Mouse (Mus musculus) cortical plate, adult 2 months (tissue): ENCODE data around the gene Olfr507. TPM values are rescaled to one million over a fixed set of nuclear protein-coding genes. Genes with fewer than 3 reads are reported as not detected.
"Not testable (repeated sequence)": the region's sequence is repeated elsewhere in the genome, so short reads cannot be mapped to it uniquely, and the experiment has no call there.

ENCODE experiments used
- H3K27ac ChIP-seq: fragments of 200-500 bp; 2 replicates; pipeline ENCODE4 v1.5.1; 2012; ENCODE audit warnings: low read length, control low read depth, inconsistent platforms; ENCODE audit not compliant: insufficient read depth
- H3K4me1 ChIP-seq: fragments of 200-500 bp; 2 replicates; pipeline ENCODE4 v1.6.1; 2011; ENCODE audit warnings: low read length; ENCODE audit not compliant: control insufficient read depth, insufficient read depth
- H3K4me3 ChIP-seq: fragments of 200-500 bp; 2 replicates; pipeline ENCODE4 v1.5.1; 2011; ENCODE audit warnings: mild to moderate bottlenecking, low read length, control low read depth; ENCODE audit not compliant: insufficient read depth
- CTCF ChIP-seq: fragments of 200-500 bp; IDR thresholded peaks from 2 replicates; pipeline ENCODE4 v1.5.1; 2011; ENCODE audit warnings: mild to moderate bottlenecking, control low read depth, low read length; ENCODE audit not compliant: insufficient read depth; ENCODE audit errors: extremely low read depth
- POLR2A ChIP-seq: fragments of 200-500 bp; IDR thresholded peaks from 2 replicates; pipeline ENCODE4 v1.6.1; 2011; ENCODE audit warnings: mild to moderate bottlenecking, low read length, control low read depth; ENCODE audit not compliant: insufficient read depth; ENCODE audit errors: extremely low read depth
- polyA plus RNA-seq: library from polyadenylated mRNA; depleted of rRNA; stranded (reverse); fragments of >200 nt; gene quantifications from 2 replicates; pipeline ENCODE4 v1.2.3, GENCODE M21; 2012; rRNA removed

Gene Olfr507
- not detected in 2 replicates for polyA plus RNA-seq

DNA sequence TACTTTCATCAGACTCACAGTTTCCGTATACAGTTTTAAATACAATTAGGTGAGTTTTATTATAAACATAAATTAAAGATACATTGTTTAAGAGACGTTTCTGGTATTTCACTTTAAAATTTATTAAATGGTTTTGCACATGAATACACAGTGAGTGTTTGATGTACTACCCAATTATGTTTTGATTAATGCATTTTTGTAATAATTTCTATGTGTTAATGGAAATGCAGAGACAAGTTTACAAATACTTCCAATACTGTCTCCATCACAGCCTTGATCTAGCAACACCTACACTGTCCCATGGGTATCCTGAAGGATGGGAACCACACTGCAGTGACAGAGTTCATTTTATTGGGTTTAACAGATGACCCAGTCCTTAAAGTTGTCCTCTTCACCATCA lies at the start of gene Olfr507:
Gene Olfr507, plus strand, starts transcription at position 301 of the 400 bp plus-strand sequence.
- TF ChIP-seq CTCF (no peak), POLR2A (no peak)
- Histone ChIP-seq H3K4me3 (no peak within 1 kb of the TSS), H3K4me1 (no peaks in the 10 kb centered on the region), H3K27ac (no peak within 1 kb of the TSS)

DNA sequence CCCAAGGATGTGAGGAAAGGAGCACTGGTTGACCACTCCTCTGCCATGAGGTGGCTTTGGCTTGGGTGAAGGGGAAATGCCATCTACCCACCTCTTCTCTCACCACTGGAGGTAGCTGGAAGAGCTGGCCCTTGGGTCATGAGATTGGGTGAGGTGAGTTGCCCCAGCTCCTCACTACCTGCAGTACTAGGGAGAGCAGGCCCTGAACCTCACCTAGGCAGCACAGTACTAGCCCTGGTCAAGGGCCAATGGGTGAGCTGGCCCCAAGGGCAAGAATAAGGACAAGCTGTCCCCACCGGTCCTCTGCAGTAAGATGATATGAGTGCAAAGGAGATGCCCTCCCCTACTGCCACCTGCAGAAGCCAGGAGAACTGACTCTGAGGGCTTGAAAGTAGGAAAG lies 31.8 kb upstream of the Olfr507 start:
- TF ChIP-seq POLR2A (no peak), CTCF (no peak)
- no peak overlapping the region for H3K27ac ChIP-seq
- no peaks in the 10 kb centered on the region for H3K4me1 ChIP-seq
- H3K4me3 ChIP-seq = no peak overlapping the region

DNA sequence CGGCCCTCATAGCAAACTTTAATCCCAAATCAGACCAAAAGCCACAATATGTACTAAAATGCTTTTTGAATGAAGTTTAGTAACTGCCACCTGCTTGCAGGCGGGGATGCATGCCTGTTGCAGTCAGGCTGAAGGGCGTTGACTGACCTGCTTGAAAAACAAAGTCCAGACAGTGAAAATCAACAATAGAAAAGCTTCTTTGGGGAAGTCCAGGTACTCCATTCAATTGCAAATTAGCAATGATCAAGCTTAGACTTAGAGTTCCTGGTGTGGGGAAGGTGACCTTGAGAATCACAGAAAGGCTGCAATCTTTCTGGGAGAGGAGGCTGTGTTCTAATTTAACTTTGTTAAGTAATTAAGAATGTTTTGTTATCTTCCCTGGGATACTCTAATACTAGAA lies 19.7 kb upstream of the Olfr507 start:
- not testable (repeated sequence) for H3K27ac ChIP-seq, H3K4me3 ChIP-seq, H3K4me1 ChIP-seq

DNA sequence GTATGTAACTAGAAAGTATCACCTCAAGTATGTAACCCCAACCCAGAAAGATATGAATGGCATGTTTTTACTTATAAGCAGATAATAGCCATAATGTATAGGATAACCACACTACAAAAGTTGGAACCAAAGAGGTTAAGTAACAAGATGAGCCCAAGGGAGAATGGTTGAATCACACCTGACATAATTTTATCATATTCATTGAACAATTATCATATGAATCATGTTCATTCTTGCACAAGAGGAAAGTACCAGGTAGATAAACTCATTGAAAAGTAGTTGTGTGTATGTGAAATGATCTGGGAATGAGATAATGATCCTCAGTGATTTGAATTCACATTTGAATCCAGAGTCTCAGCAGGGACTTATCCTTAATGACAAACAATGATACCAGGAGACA lies 11.1 kb upstream of the Olfr507 start, which contains the start of gene Olfr506:
Gene Olfr506, plus strand, starts transcription at position 301 of the 400 bp plus-strand sequence.
- Histone ChIP-seq H3K4me1 (no peaks in the 10 kb centered on the region), H3K27ac (no peak within 1 kb of the TSS), H3K4me3 (no peak within 1 kb of the TSS)
- TF ChIP-seq POLR2A (no peak), CTCF (no peak)

DNA sequence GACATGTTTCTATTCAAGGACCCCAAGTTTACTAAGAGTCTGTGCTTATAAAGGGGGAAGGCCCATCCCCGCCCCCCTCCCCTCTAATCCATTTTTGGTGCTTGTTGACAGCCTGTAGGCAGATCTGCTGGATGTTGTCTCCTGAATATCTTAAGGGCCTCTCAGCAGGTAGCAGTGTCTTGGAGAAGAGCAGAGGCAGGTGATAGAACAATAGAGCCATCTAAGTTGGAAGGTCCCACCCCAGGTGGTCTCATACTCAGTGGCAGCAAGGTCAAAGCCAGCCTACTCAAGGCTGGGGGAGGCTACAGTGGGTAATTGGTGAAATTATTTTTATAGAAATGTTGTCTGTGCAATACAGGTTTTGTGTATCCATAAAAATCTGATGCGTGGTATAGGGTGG lies 7.5 kb upstream of the Olfr507 start:
- no peak overlapping the region for H3K4me3 ChIP-seq
- H3K4me1 ChIP-seq = no peaks in the 10 kb centered on the region
- H3K27ac ChIP-seq = no peak overlapping the region
- TF ChIP-seq CTCF (no peak), POLR2A (no peak)

DNA sequence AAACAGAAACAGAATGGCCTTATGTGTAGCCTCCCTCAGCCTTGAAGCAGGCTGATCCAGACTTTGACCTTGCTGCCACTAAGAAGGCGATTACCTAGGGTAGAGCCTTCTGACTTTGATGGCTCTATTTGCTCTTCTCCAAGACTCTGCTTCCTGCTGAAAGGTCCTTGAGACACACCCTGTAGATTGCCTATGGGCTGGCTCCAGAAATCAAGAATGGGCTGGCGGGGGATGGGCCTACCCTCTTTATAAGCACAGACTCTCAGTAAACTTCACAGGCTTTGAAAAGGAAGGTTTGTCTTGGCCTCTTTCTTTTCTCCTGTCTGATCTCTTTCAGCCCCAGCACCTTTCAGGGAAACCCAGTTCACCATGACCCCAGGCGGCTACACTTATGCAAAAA lies 4.8 kb upstream of the Olfr507 start:
- not testable (repeated sequence) for H3K27ac ChIP-seq, H3K4me3 ChIP-seq

DNA sequence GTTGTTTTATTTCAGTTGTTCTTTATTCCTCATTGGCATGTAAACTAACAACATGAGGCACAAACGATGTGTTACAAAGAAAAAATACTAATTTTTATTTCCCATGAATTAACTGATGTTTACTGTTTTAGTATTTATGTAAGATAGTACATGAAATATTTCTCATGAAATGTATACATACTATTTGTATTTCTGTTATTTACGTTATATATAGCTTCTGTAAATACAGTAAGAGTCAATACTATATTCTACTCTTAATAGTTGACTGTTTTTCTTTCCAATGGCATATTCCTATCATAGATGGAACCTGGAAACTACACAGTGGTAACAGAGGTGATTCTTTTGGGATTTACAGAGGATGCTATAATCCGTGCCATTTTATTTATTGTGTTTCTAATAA lies 8.1 kb downstream of the Olfr507 start, which contains the start of gene Olfr508:
Gene Olfr508, plus strand, starts transcription at position 301 of the 400 bp plus-strand sequence.
- no peak within 1 kb of the TSS for H3K4me3 ChIP-seq
- no peak for TF ChIP-seq POLR2A
- TF ChIP-seq CTCF = no peak
- H3K27ac ChIP-seq = no peak within 1 kb of the TSS
- no peaks in the 10 kb centered on the region for H3K4me1 ChIP-seq

More for the DNA sequence above, 4.8 kb upstream of the Olfr507 start:
- not testable (repeated sequence) for H3K4me1 ChIP-seq

DNA sequence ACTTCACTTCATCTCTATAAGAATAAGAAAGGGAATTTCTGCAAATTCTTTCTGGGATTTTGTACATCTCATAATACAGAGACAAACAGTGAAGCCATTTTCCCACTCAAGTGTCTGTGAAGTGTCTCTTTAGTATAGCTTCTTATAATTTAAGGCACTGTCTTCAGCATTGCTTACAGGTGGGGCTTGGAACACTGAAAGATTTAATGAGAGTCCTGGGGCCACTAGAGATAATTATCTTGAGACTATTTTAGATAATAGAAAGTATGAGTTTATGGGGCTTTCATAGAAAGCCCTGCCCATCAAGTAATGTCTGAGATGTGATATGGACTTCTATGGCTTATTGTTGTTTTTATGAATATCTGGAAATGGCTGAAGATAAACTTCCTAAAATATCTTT lies 30.2 kb downstream of the Olfr507 start, which contains the start of gene Olfr509:
Gene Olfr509, minus strand, starts transcription at position 101 of the 400 bp plus-strand sequence.
- H3K27ac ChIP-seq = no peak within 1 kb of the TSS
- no peaks in the 10 kb centered on the region for H3K4me1 ChIP-seq
- no peak within 1 kb of the TSS for H3K4me3 ChIP-seq
- TF ChIP-seq CTCF (no peak), POLR2A (no peak)

DNA sequence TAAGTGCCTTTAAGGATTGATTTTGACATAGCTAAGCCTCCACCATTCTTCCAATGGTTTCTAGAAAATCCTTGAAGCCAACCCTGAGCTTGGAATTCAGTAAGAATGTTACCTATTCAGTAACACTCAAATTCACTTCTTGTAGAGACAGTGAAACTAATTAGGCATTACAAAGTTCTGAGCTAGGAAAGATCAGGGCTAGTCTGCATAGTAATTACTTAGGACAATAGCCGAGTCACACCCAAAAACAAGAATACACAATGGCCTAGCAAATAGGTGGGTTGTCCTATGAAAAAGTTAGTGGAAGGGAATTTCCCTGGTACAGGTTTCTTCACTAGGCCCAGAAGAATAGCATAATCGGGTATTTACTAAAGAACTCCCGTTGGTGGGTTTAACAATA lies 40.8 kb downstream of the Olfr507 start:
- TF ChIP-seq POLR2A (no peak), CTCF (no peak)
- no peak overlapping the region for H3K27ac ChIP-seq
- no peaks in the 10 kb centered on the region for H3K4me1 ChIP-seq
- no peak overlapping the region for H3K4me3 ChIP-seq

DNA sequence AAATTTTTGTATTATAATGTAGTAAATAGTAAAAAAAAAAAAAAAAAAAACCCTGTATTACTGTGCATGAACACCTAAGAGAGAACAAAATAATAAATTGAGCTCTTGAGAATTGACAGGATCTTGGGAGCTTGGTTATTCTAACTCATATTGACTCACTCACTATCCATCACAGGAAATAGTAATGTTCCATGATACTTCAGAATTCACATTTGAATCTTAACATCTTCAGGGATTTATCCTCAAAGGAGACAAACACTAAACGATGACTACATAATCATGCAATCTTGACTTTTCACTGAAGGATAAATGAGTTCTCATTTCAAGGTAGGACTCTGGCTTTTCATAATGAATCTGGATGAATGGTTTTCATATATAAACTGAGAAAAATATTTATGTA lies 44.5 kb downstream of the Olfr507 start, which contains the start of gene Olfr510:
Gene Olfr510, plus strand, starts transcription at position 301 of the 400 bp plus-strand sequence.
- Histone ChIP-seq H3K4me3 (no peak within 1 kb of the TSS), H3K27ac (no peak within 1 kb of the TSS), H3K4me1 (no peaks in the 10 kb centered on the region)
- TF ChIP-seq CTCF (no peak), POLR2A (no peak)

DNA sequence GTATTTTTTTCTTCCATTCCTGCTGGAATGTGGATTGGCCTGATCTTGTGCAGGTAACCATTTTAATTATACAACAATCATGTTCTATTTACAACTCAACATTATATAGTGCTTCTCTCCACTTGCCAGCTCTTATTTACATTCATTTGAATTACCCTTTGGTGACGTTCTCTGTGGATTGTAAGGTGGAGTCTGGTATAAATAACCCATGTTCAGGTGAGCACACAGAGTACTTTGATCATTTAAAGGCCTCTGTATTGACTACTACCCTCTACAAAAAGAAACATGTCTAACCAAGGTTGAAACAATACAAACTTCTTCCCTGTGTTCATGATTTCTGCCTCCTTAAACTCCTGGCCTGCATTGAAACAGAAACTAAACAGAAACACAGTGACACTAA lies 49.4 kb downstream of the Olfr507 start:
- Histone ChIP-seq H3K4me1 (no peaks in the 10 kb centered on the region), H3K4me3 (no peak overlapping the region)
- no peak for TF ChIP-seq POLR2A

More for the DNA sequence above, 49.4 kb downstream of the Olfr507 start:
- no peak overlapping the region for H3K27ac ChIP-seq

Other genes with a start within 250 kb of the Olfr507 start
- gene Olfr495, start 228.6 kb upstream of the Olfr507 start, polyA plus RNA-seq = not detected in 2 replicates
- not detected in 2 replicates for gene Olfr497, start 201.4 kb upstream of the Olfr507 start, polyA plus RNA-seq
- gene Olfr498, start 156.5 kb upstream of the Olfr507 start, polyA plus RNA-seq = not detected in 2 replicates
- gene Olfr502, start 96.7 kb upstream of the Olfr507 start, polyA plus RNA-seq = not detected in 2 replicates
- gene Olfr503, start 77.3 kb upstream of the Olfr507 start, polyA plus RNA-seq = not detected in 2 replicates
- gene Olfr504, start 56.0 kb upstream of the Olfr507 start, polyA plus RNA-seq = not detected in 2 replicates
- not detected in 2 replicates for gene Olfr506, start 11.0 kb upstream of the Olfr507 start, polyA plus RNA-seq
- gene Olfr508, start 8.2 kb downstream of the Olfr507 start, polyA plus RNA-seq = not detected in 2 replicates
- not detected in 2 replicates for gene Olfr509, start 30.1 kb downstream of the Olfr507 start, polyA plus RNA-seq
- not detected in 2 replicates for gene Olfr510, start 44.6 kb downstream of the Olfr507 start, polyA plus RNA-seq
- not detected in 2 replicates for gene Olfr512, start 91.5 kb downstream of the Olfr507 start, polyA plus RNA-seq
- gene Olfr513, start 129.2 kb downstream of the Olfr507 start, polyA plus RNA-seq = not detected in 2 replicates
- gene Olfr514, start 204.2 kb downstream of the Olfr507 start, polyA plus RNA-seq = not detected in 2 replicates
- gene Olfr516, start 228.7 kb downstream of the Olfr507 start, polyA plus RNA-seq = not detected in 2 replicates